Mouse (Mus musculus) kidney, adult 2 months (tissue): ENCODE data around the gene Krtap13.

Source experiments
- CTCF ChIP-seq: fragments of 200-500 bp; conservative IDR thresholded peaks from 2 replicates; pipeline ENCODE4 v1.5.1; 2011; ENCODE audit warnings: low read depth, mild to moderate bottlenecking, control low read depth, low read length, moderate library complexity, mixed read lengths; ENCODE audit not compliant: insufficient read depth, insufficient read length
- POLR2A ChIP-seq: fragments of 200-500 bp; IDR thresholded peaks from one replicate; pipeline ENCODE4 v1.6.1; 2011; ENCODE audit warnings: low read depth, low read length, control low read depth

DNA sequence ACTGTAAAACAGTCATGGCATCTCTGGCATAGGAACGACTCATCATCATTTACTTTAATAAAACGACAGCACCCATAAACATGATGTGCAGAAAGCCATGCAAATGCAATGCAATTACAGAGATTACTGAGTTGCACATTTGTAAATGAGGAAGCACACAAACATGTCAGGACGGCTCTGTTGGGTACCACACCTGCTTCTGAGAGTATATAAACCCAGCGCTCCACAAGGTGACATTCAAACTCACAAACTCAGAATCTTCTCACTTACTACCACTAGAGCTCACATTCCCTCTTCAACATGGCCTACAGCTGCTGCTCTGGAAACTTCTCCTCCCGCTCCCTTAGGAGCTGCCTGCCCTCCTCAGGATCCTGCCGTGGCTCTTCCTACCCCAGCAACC, 26.2 kb upstream of the Krtap13 start, which contains the start of gene Gm5965:
- TF ChIP-seq POLR2A (no peak), CTCF (no peak)
